Mouse (Mus musculus) E14TG2a.4 (cell line): ENCODE results near the gene Akirin1.

Experiments
- H3K27me3 ChIP-seq: 2 replicates; pipeline ENCODE4 v1.6.1; 2014; ENCODE audit warnings: low read length, control low read depth; ENCODE audit not compliant: insufficient read depth
- H3K36me3 ChIP-seq: 2 replicates; pipeline ENCODE4 v1.6.1; 2014; ENCODE audit warnings: low read length, control low read depth; ENCODE audit not compliant: insufficient read depth
- H3K4me1 ChIP-seq: replicated peaks from 2 replicates; pipeline ENCODE4 v1.6.1; 2014; ENCODE audit warnings: low read depth, low read length, control low read depth
- H3K4me3 ChIP-seq: replicated peaks from 2 replicates; pipeline ENCODE4 v1.5.1; 2014; ENCODE audit warnings: mild to moderate bottlenecking, low read length
- H3K9me3 ChIP-seq: 2 replicates; pipeline ENCODE4 v1.6.1; 2014; ENCODE audit warnings: low read length, control low read depth
- CTCF ChIP-seq: conservative IDR thresholded peaks from 2 replicates; pipeline ENCODE4 v1.5.1; 2014; ENCODE audit warnings: low read length
- NANOG ChIP-seq: IDR thresholded peaks from 2 replicates; pipeline ENCODE4 v1.6.1; 2014; ENCODE audit warnings: borderline replicate concordance, low read length, mixed read lengths
- POU5F1 ChIP-seq: IDR thresholded peaks from 2 replicates; pipeline ENCODE4 v1.6.1; 2014; ENCODE audit warnings: low read length, borderline replicate concordance

The Akirin1 gene

DNA sequence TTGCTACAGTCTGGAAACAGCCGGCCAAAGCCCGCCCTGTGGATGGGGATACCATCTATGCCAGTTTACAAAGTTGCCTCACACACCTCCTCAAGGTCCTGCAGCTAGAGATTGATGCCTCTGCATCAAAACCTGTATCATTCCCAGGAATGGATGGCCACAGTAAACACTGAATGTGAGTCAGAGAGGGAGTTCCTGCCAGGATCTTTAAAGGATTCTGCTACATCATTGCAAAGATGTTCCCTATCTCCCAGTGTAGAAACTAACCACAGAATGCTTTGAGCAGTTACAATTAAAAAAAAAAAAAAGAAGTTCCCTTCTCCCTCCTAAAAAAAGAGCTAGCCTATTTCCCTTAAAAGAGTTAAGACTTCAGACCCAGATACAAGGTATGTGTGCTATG lies 44.8 kb downstream of the Akirin1 start:
- H3K36me3 ChIP-seq, result no peaks in the 10 kb centered on the region
- peaks cover 4% of the 10 kb centered on the region; the same call in 1 of the 2 replicates for H3K27me3 ChIP-seq
- TF ChIP-seq CTCF, result no peak
- no peak for TF ChIP-seq POU5F1
- no peak for TF ChIP-seq NANOG
- no peaks in the 10 kb centered on the region for H3K9me3 ChIP-seq
- no peaks in the 10 kb centered on the region for H3K4me1 ChIP-seq
- no peak overlapping the region for H3K4me3 ChIP-seq

DNA sequence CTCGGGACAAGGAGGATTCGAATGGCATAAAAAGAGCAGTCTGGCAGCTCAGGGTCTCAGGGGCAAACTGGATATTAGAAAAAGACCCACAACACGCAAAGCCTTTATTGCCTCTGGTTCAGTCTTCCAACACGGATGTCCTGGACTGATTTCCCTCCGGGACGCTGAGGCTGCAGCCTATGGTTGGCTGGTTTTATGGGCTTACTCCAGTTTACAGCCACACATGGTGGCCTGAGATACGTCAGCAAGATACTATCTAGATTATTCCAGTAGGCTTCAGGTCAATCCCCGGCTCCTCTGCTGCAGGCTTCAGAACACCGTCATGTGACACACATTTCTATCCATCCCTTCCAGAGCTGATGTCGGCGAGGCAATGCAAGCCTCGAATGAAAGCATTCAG lies 56.8 kb downstream of the Akirin1 start:
- no peak for TF ChIP-seq CTCF
- no peak for TF ChIP-seq POU5F1
- no peak for TF ChIP-seq NANOG

DNA sequence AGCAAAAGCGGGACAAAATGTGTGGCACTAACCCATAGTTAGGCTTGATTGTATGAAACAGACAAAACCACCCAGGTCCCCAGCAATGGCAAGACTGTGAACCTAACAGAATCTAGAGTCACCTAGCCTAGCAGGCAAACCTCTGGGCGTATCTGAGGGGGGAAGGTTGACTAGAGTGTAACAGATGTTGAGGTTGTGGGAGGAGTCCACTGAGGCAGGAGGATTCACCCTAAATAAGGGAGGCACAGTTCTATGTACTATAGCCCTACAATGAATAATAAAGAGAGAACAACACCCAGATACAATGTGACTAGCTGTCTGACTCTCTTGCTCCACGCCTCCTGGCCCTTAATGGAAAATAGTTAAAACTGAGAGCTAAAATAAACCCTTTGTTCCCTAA lies 58.1 kb downstream of the Akirin1 start:
- Histone ChIP-seq H3K4me3 (no peak overlapping the region), H3K9me3 (no peaks in the 10 kb centered on the region), H3K4me1 (peaks cover 43% of the 10 kb centered on the region), H3K36me3 (no peaks in the 10 kb centered on the region), H3K27me3 (peaks cover 12% of the 10 kb centered on the region)
- TF ChIP-seq NANOG (no peak), POU5F1 (no peak), CTCF (no peak)

More for the DNA sequence above, 56.8 kb downstream of the Akirin1 start:
- peaks cover 37% of the 10 kb centered on the region for H3K4me1 ChIP-seq
- no peaks in the 10 kb centered on the region for H3K36me3 ChIP-seq
- no peak overlapping the region for H3K4me3 ChIP-seq
- H3K27me3 ChIP-seq, result peaks cover 7% of the 10 kb centered on the region; the same call in 1 of the 2 replicates
- no peaks in the 10 kb centered on the region for H3K9me3 ChIP-seq

DNA sequence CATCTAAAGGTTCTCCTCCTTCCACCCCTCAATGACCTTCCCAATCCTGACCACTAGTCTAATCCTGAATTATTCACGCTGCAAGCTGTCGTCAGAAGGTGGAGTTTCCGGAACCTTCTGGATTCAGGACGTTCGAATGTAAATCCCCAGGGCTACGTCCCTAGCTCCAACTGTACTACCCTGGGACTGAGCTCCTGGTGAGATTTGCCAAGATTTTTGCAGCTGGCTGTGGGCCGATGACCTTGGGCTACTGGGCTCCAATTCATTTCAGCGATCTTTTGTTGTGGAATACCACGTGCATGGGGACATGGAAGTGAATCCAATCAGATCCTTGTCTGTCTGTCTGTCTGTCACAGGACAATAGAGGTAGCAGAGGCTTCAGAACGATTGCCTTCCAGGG lies 59.8 kb downstream of the Akirin1 start:
- Histone ChIP-seq H3K4me3 (no peak overlapping the region), H3K27me3 (peaks cover 28% of the 10 kb centered on the region), H3K36me3 (no peaks in the 10 kb centered on the region), H3K4me1 (peaks cover 54% of the 10 kb centered on the region), H3K9me3 (no peaks in the 10 kb centered on the region)
- no peak for TF ChIP-seq CTCF
- TF ChIP-seq POU5F1, result no peak
- TF ChIP-seq NANOG, result no peak

DNA sequence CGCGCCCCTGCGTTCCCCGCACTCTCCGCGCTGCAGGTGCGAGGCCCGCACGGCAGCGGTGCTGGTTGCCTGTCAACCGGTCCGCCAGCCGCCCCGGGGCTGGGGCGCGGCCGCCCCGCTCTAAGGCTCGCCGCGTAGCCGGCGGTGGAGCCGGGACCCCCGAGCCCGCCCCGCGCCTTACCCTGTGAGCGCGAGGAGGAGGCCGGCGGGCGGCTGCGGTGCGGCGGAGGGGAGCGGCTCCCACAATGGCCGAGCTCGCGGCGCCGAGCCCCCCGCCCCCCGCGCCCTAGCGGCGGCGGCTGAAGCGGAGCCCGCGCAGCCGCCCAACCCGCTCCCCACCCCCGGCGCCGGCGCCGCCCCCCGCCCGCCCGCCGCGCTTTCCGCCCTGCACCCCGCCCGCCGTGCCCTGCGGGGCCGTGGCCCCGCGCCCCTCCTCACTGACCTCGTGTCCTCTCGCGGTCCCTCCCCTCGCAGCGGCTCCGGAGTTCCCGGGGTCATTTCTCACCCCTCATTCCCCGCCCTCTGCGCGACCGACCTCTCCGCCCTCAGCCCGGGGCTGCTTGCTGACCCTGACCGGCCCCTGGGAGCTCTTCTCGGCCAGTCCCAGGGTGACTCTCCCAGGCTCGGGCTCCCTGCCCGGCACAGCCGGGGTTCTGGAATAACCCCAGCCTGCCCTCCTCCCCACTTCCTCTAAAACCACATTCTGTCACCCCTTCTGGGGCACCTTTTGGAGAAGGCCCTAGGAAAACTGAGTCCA lies 62.9 kb downstream of the Akirin1 start:
- H3K4me3 ChIP-seq, result peak overlapping the region; percentile 90
- TF ChIP-seq CTCF (no peak), POU5F1 (no peak), NANOG (no peak)
- H3K9me3 ChIP-seq, result no peaks in the 10 kb centered on the region
- 0 out of 2 replicates have a peak, but pooled peaks cover 2% of the 10 kb centered on the region for H3K36me3 ChIP-seq
- peaks cover 52% of the 10 kb centered on the region for H3K27me3 ChIP-seq
- peaks cover 57% of the 10 kb centered on the region for H3K4me1 ChIP-seq

DNA sequence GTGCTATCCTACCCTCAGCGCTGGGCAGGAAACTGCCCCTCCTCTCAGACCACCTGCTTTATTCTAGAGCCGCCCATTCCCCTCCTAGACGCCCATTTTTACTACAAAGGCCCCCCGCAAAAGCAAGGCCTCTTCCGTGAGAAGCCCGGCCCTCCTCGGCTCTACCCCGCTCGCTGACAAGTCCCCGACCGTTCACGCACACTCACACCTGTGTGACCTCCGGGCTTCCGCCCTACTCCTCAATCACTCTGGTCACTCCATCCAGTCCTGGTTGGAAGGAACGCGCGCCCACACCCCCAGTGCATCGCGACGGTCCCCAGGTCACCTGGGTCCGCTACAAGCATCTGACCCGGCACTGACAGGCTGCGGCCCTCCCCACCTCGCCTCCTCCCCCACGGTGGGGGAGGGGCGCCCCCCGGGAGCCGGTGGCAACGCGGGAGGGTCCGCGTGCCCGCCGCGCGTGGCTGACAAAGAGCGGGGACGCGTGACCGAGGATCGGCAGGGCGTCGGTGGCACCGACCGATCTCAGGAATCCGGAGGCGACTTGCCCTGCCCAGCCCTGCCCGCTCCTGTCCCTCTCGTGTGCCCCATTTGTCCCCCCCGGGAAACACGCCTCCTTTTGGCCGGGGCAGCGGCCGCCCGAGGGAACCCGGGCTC lies 63.6 kb downstream of the Akirin1 start:
- TF ChIP-seq POU5F1 (no peak), CTCF (no peak), NANOG (no peak)
- Histone ChIP-seq H3K36me3 (0 out of 2 replicates have a peak, but pooled peaks cover 2% of the 10 kb centered on the region), H3K27me3 (peaks cover 53% of the 10 kb centered on the region), H3K4me1 (peaks cover 55% of the 10 kb centered on the region), H3K9me3 (no peaks in the 10 kb centered on the region), H3K4me3 (peak overlapping the region; percentile 90)

DNA sequence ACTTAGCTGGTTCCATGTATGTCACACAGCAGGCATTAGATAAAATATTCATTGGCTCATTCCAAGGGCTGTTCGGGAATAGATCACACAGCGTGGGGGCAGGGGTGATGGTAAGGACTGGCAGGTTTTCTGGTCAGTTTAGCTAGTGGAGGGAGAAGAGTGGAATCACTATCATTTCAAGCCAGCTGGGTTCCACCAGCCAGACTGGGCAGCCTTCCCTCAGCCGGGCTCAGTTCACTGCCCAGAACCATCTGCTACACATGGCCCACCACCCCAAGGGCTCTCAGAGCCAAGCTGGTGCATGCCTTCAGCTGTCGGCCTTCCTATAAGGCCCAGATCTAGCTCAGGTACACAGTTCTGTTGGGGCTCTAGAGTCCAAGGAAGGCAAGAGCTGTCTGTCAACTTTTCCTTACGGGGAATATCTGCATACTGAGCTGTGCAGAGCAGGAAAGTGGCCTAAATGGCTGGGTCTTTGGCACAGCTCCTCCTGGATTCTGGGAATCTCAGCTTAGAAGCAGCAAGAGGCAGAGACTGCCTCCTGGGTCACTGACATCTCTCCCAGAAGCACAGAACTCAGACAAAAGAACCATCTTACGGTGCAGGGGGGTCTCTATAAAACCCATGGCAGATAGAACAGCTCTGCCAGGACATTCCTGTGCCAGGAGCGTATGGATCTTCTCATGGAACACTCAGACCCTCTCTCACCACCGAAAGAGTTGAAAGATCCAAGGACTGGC lies 64.5 kb downstream of the Akirin1 start:
- H3K4me3 ChIP-seq, result peak overlapping the region; percentile 90
- H3K36me3 ChIP-seq, result 0 out of 2 replicates have a peak, but pooled peaks cover 2% of the 10 kb centered on the region
- peaks cover 55% of the 10 kb centered on the region for H3K4me1 ChIP-seq
- H3K9me3 ChIP-seq, result no peaks in the 10 kb centered on the region
- TF ChIP-seq POU5F1, result no peak
- TF ChIP-seq NANOG, result no peak
- TF ChIP-seq CTCF, result no peak
- peaks cover 52% of the 10 kb centered on the region for H3K27me3 ChIP-seq

DNA sequence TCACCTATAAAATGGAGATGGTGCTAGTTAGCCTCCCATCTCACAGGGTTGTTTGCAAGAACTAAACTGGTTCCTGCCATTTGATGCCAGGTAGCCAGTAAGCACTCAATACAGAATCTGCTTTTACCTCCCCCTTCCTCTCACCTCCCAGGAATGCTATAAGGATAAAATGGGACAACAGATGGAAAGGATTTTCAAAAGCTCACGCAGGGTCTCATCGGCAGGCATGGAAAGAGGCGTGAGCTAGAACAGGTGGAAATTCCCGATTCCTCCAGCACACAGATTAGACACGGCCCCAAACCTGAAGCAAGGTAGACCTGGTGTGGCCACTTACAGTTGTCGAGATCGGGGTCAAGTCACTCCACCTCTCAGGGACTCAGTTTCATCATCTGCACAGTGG lies 65.1 kb downstream of the Akirin1 start:
- no peak overlapping the region for H3K4me3 ChIP-seq
- no peaks in the 10 kb centered on the region for H3K9me3 ChIP-seq
- peaks cover 55% of the 10 kb centered on the region for H3K4me1 ChIP-seq
- H3K27me3 ChIP-seq, result peaks cover 51% of the 10 kb centered on the region
- 0 out of 2 replicates have a peak, but pooled peaks cover 2% of the 10 kb centered on the region for H3K36me3 ChIP-seq
- TF ChIP-seq CTCF, result no peak
